Mouse (Mus musculus) embryonic facial prominence, embryonic 15.5 days (tissue): ENCODE results near the gene Samd7. TPM values are rescaled to one million over a fixed set of nuclear protein-coding genes. Genes with fewer than 3 reads are reported as not detected.
"Not testable (repeated sequence)": the region's sequence is repeated elsewhere in the genome, so short reads cannot be mapped to it uniquely, and the experiment has no call there.

Experiments
- ATAC-seq: fragments of 200-750 bp; cut with Nextera tagmentation; 2 replicates; pipeline ENCODE4 v1.8.0; 2017; ENCODE audit warnings: low read depth, moderate TSS enrichment; ENCODE audit not compliant: insufficient number of reproducible peaks, low FRiP score, low TSS enrichment
- H3K27ac ChIP-seq: fragments of 300-500 bp; sonication (generic); replicated peaks from 2 replicates; pipeline ENCODE4 v1.5.1; 2015; ENCODE audit warnings: mild to moderate bottlenecking, inconsistent platforms
- H3K27me3 ChIP-seq: fragments of 300-500 bp; sonication (generic); 2 replicates; pipeline ENCODE4 v1.6.1; 2015; ENCODE audit warnings: inconsistent platforms
- H3K36me3 ChIP-seq: fragments of 300-500 bp; sonication (generic); 2 replicates; pipeline ENCODE4 v1.6.1; 2015; ENCODE audit warnings: mild to moderate bottlenecking, inconsistent platforms
- H3K4me1 ChIP-seq: fragments of 300-500 bp; sonication (generic); 2 replicates; pipeline ENCODE4 v1.6.1; 2015; ENCODE audit warnings: inconsistent platforms
- H3K4me2 ChIP-seq: fragments of 300-500 bp; sonication (generic); replicated peaks from 2 replicates; pipeline ENCODE4 v1.6.1; 2015; ENCODE audit warnings: mild to moderate bottlenecking, inconsistent platforms
- H3K4me3 ChIP-seq: fragments of 300-500 bp; sonication (generic); replicated peaks from 2 replicates; pipeline ENCODE4 v1.5.1; 2015; ENCODE audit warnings: mild to moderate bottlenecking, inconsistent platforms
- H3K9ac ChIP-seq: fragments of 300-500 bp; sonication (generic); 2 replicates; pipeline ENCODE4 v1.6.1; 2015; ENCODE audit warnings: inconsistent platforms
- H3K9me3 ChIP-seq: fragments of 300-500 bp; sonication (generic); replicated peaks from 2 replicates; pipeline ENCODE4 v1.6.1; 2016; ENCODE audit warnings: inconsistent platforms
- WGBS: fragments of 180-500 bp; shearing (Covaris S2); methylation state at CpG from one replicate; pipeline ENCODE4 v1.1.7; 2015; 5-methylcytosine and 5-hydroxymethylcytosine counted together
- polyA plus RNA-seq: library from polyadenylated mRNA; unstranded; fragments of >200 nt; fragmentation: Nextera tagmentation; extraction: Ambion mirVana; gene quantifications from 2 replicates; pipeline ENCODE4 v1.2.1, GENCODE M21; 2015

Gene Samd7
- not detected in 2 replicates for polyA plus RNA-seq

- WGBS, result 61% methylated on average over 7 of the region's 7 CpGs
Observed at GRCm38 (mm10) chr3:30746006-30746405, at the start of gene Samd7. TSS of gene Samd7 (plus strand) at chr3:30746293.

GRCm38 (mm10) chr3:30696346-30696745 lies 49.7 kb upstream of the Samd7 start:
- no peaks in the 10 kb centered on the region for H3K27me3 ChIP-seq
- H3K9me3 ChIP-seq, result no peaks in the 10 kb centered on the region
- no peak overlapping the region for H3K4me3 ChIP-seq
- no peaks in the 10 kb centered on the region for H3K4me1 ChIP-seq
- no peak overlapping the region for H3K4me2 ChIP-seq
- WGBS, result 8% methylated on average over 2 of the region's 2 CpGs
- ATAC-seq, result no peak
- H3K27ac ChIP-seq, result no peak overlapping the region
- no peak overlapping the region for H3K9ac ChIP-seq
- H3K36me3 ChIP-seq, result no peaks in the 10 kb centered on the region

More at GRCm38 (mm10) chr3:30746006-30746405, at the start of gene Samd7:
- H3K4me3 ChIP-seq, result no peak within 1 kb of the TSS
- no peak for ATAC-seq
- H3K4me1 ChIP-seq, result no peaks in the 10 kb centered on the region
- no peaks in the 10 kb centered on the region for H3K36me3 ChIP-seq
- H3K9me3 ChIP-seq, result no peaks in the 10 kb centered on the region
- no peak within 1 kb of the TSS for H3K27ac ChIP-seq
- H3K27me3 ChIP-seq, result no peaks in the 10 kb centered on the region
- H3K4me2 ChIP-seq, result no peak within 1 kb of the TSS
- no peak within 1 kb of the TSS for H3K9ac ChIP-seq

GRCm38 (mm10) chr3:30697891-30698290 lies 48.2 kb upstream of the Samd7 start:
- ATAC-seq, result no peak
- no peak overlapping the region for H3K4me2 ChIP-seq
- H3K27ac ChIP-seq, result no peak overlapping the region
- no peaks in the 10 kb centered on the region for H3K27me3 ChIP-seq
- no peaks in the 10 kb centered on the region for H3K36me3 ChIP-seq
- no peaks in the 10 kb centered on the region for H3K4me1 ChIP-seq
- no peak overlapping the region for H3K9ac ChIP-seq
- H3K9me3 ChIP-seq, result no peaks in the 10 kb centered on the region
- H3K4me3 ChIP-seq, result no peak overlapping the region
- WGBS, result 76% methylated on average over 4 of the region's 4 CpGs

- not testable (repeated sequence) for H3K9me3 ChIP-seq, ATAC-seq, H3K27me3 ChIP-seq, H3K4me2 ChIP-seq, H3K4me3 ChIP-seq, H3K4me1 ChIP-seq, H3K27ac ChIP-seq, H3K36me3 ChIP-seq, H3K9ac ChIP-seq
- WGBS, result 72% methylated on average over 6 of the region's 6 CpGs
Observed at GRCm38 (mm10) chr3:30699711-30700505, 46.2 kb upstream of the Samd7 start, which contains the start of gene Lrrc31. TSS of gene Lrrc31 (minus strand) at chr3:30699843.

- 82% methylated on average over 3 of the region's 3 CpGs for WGBS
- H3K4me1 ChIP-seq, result no peaks in the 10 kb centered on the region
- no peak overlapping the region for H3K4me2 ChIP-seq
- no peak overlapping the region for H3K9ac ChIP-seq
- no peaks in the 10 kb centered on the region for H3K36me3 ChIP-seq
- H3K4me3 ChIP-seq, result no peak overlapping the region
- no peaks in the 10 kb centered on the region for H3K9me3 ChIP-seq
- H3K27me3 ChIP-seq, result no peaks in the 10 kb centered on the region
- ATAC-seq, result no peak
- H3K27ac ChIP-seq, result no peak overlapping the region
Observed at GRCm38 (mm10) chr3:30705977-30706376, 40.1 kb upstream of the Samd7 start.

- no peak for ATAC-seq
- no peak overlapping the region for H3K4me3 ChIP-seq
- H3K27ac ChIP-seq, result no peak overlapping the region
- 69% methylated on average over 4 of the region's 4 CpGs for WGBS
- no peak overlapping the region for H3K4me2 ChIP-seq
- no peaks in the 10 kb centered on the region for H3K4me1 ChIP-seq
- no peak overlapping the region for H3K9ac ChIP-seq
- H3K36me3 ChIP-seq, result no peaks in the 10 kb centered on the region
- H3K9me3 ChIP-seq, result no peaks in the 10 kb centered on the region
- H3K27me3 ChIP-seq, result no peaks in the 10 kb centered on the region
Observed at GRCm38 (mm10) chr3:30706614-30707276, 39.3 kb upstream of the Samd7 start.

GRCm38 (mm10) chr3:30710191-30710590 lies 35.9 kb upstream of the Samd7 start:
- no peak for ATAC-seq
- Histone ChIP-seq H3K4me3 (no peak overlapping the region), H3K9me3 (no peaks in the 10 kb centered on the region), H3K27ac (no peak overlapping the region), H3K4me1 (no peaks in the 10 kb centered on the region), H3K9ac (no peak overlapping the region), H3K36me3 (no peaks in the 10 kb centered on the region), H3K27me3 (no peaks in the 10 kb centered on the region), H3K4me2 (no peak overlapping the region)
- 70% methylated on average over 6 of the region's 6 CpGs for WGBS

GRCm38 (mm10) chr3:30713334-30713733 lies 32.8 kb upstream of the Samd7 start:
- H3K9ac ChIP-seq, result no peak overlapping the region
- H3K9me3 ChIP-seq, result no peaks in the 10 kb centered on the region
- H3K27ac ChIP-seq, result no peak overlapping the region
- H3K4me1 ChIP-seq, result no peaks in the 10 kb centered on the region
- no peaks in the 10 kb centered on the region for H3K27me3 ChIP-seq
- no peak overlapping the region for H3K4me3 ChIP-seq
- no peaks in the 10 kb centered on the region for H3K36me3 ChIP-seq
- H3K4me2 ChIP-seq, result no peak overlapping the region
- ATAC-seq, result no peak
- 93% methylated on average over 1 of the region's 1 CpGs for WGBS

- Histone ChIP-seq H3K27me3 (no peaks in the 10 kb centered on the region), H3K9me3 (no peaks in the 10 kb centered on the region)
- 80% methylated on average over 3 of the region's 3 CpGs for WGBS
Observed at GRCm38 (mm10) chr3:30718649-30719048, 27.4 kb upstream of the Samd7 start.

GRCm38 (mm10) chr3:30722036-30722435 lies 24.1 kb upstream of the Samd7 start:
- H3K27me3 ChIP-seq, result no peaks in the 10 kb centered on the region
- H3K4me2 ChIP-seq, result no peak overlapping the region
- H3K36me3 ChIP-seq, result no peaks in the 10 kb centered on the region
- no peaks in the 10 kb centered on the region for H3K4me1 ChIP-seq
- no peaks in the 10 kb centered on the region for H3K9me3 ChIP-seq
- WGBS, result 74% methylated on average over 4 of the region's 4 CpGs
- no peak overlapping the region for H3K9ac ChIP-seq
- ATAC-seq, result no peak
- no peak overlapping the region for H3K27ac ChIP-seq
- H3K4me3 ChIP-seq, result no peak overlapping the region

More at GRCm38 (mm10) chr3:30718649-30719048, 27.4 kb upstream of the Samd7 start:
- ATAC-seq, result no peak
- no peak overlapping the region for H3K4me2 ChIP-seq
- no peak overlapping the region for H3K4me3 ChIP-seq
- H3K4me1 ChIP-seq, result no peaks in the 10 kb centered on the region
- H3K9ac ChIP-seq, result no peak overlapping the region
- no peak overlapping the region for H3K27ac ChIP-seq
- H3K36me3 ChIP-seq, result no peaks in the 10 kb centered on the region

- no peaks in the 10 kb centered on the region for H3K9me3 ChIP-seq
- H3K27me3 ChIP-seq, result no peaks in the 10 kb centered on the region
- no peak overlapping the region for H3K27ac ChIP-seq
- no peak for ATAC-seq
- H3K36me3 ChIP-seq, result no peaks in the 10 kb centered on the region
- 72% methylated on average over 2 of the region's 2 CpGs for WGBS
- H3K4me2 ChIP-seq, result no peak overlapping the region
- no peak overlapping the region for H3K9ac ChIP-seq
- H3K4me1 ChIP-seq, result no peaks in the 10 kb centered on the region
- H3K4me3 ChIP-seq, result no peak overlapping the region
Observed at GRCm38 (mm10) chr3:30722461-30722860, 23.6 kb upstream of the Samd7 start.
